Mouse (Mus musculus) monocyte, adult 5-6 weeks (primary cell): ENCODE results near the gene Spata7. TPM values are rescaled to one million over a fixed set of nuclear protein-coding genes. Genes with fewer than 3 reads are reported as not detected.
"Not testable (repeated sequence)": the region's sequence is repeated elsewhere in the genome, so short reads cannot be mapped to it uniquely, and the experiment has no call there.

Experiments
- ATAC-seq: fragments of 153-309, 156-312 bp; replicated peaks from 2 replicates; pipeline ENCODE4 v1.8.0; 2017; ENCODE audit warnings: mild to moderate bottlenecking; ENCODE audit not compliant: low TSS enrichment, insufficient number of reproducible peaks, severe bottlenecking, poor library complexity, low FRiP score
- total RNA-seq: library from RNA; stranded (forward); fragments of 200-1000, 200-491, 200-594 nt; gene quantifications from 3 replicates; pipeline ENCODE4 v1.2.3, GENCODE M21; 2017

The Spata7 gene
- 1.3 to 3.3 TPM in 2 of 3 replicates, not detected in the other for total RNA-seq

GRCm38 (mm10) chr12:98627392-98628259, at the start of gene Spata7:
Gene Spata7 (plus strand): TSS chr12:98628157.
- peak; percentile 76 for ATAC-seq

- ATAC-seq: no peak
Measured at GRCm38 (mm10) chr12:98585302-98585701, 42.7 kb upstream of the Spata7 start.

GRCm38 (mm10) chr12:98588573-98588972, 39.4 kb upstream of the Spata7 start:
- ATAC-seq: no peak

GRCm38 (mm10) chr12:98591016-98591415, 36.9 kb upstream of the Spata7 start:
- ATAC-seq: no peak

- ATAC-seq: no peak
Measured at GRCm38 (mm10) chr12:98600861-98601260, 27.1 kb upstream of the Spata7 start.

GRCm38 (mm10) chr12:98602114-98602513, 25.8 kb upstream of the Spata7 start:
- no peak for ATAC-seq

- ATAC-seq: no peak
Measured at GRCm38 (mm10) chr12:98605264-98605663, 22.7 kb upstream of the Spata7 start.

- peak; percentile 95 for ATAC-seq
Measured at GRCm38 (mm10) chr12:98606595-98607290, 21.2 kb upstream of the Spata7 start.

- ATAC-seq: no peak
Measured at GRCm38 (mm10) chr12:98610341-98610740, 17.6 kb upstream of the Spata7 start.

- no peak for ATAC-seq
Measured at GRCm38 (mm10) chr12:98614910-98615508, 12.9 kb upstream of the Spata7 start.

GRCm38 (mm10) chr12:98615746-98616145, 12.2 kb upstream of the Spata7 start:
- ATAC-seq: no peak

GRCm38 (mm10) chr12:98619496-98619895, 8.5 kb upstream of the Spata7 start:
- ATAC-seq: no peak

GRCm38 (mm10) chr12:98620922-98621321, 7.0 kb upstream of the Spata7 start:
- not testable (repeated sequence) for ATAC-seq

- ATAC-seq: not testable (repeated sequence)
Measured at GRCm38 (mm10) chr12:98623266-98623665, 4.7 kb upstream of the Spata7 start.

- ATAC-seq: 0 out of 2 replicates have a peak, but pooled peaks have one; percentile 53
Measured at GRCm38 (mm10) chr12:98628260-98628970, 458 bp downstream of the Spata7 start.

- no peak for ATAC-seq
Measured at GRCm38 (mm10) chr12:98644852-98645251, 16.9 kb downstream of the Spata7 start.

- no peak for ATAC-seq
Measured at GRCm38 (mm10) chr12:98656873-98657272, 28.9 kb downstream of the Spata7 start.

- ATAC-seq: no peak
Measured at GRCm38 (mm10) chr12:98662617-98663016, 34.7 kb downstream of the Spata7 start.
